Mouse (Mus musculus) liver, embryonic 14.5 days (tissue): ENCODE measurements around the gene Uba1. TPM values are rescaled to one million over a fixed set of nuclear protein-coding genes. Genes with fewer than 3 reads are reported as not detected.
A peak's percentile ranks its signal among the peaks of the same experiment; 100 is the strongest.

ENCODE experiments used
- ATAC-seq: fragments of 200-750 bp; cut with Nextera tagmentation; 2 replicates; pipeline ENCODE4 v1.8.0; 2017; ENCODE audit warnings: moderate number of reproducible peaks, mild to moderate bottlenecking, moderate library complexity; ENCODE audit not compliant: insufficient read depth
- DNase-seq, 3 experiments: peaks; one replicate each; pipeline ENCODE4 v3.0.0-alpha.2; 2012 to 2013; ENCODE audit warnings: low read depth in 3 of 3, low spot score in 3 of 3
- H3K27ac ChIP-seq: fragments of 300-500 bp; sonication (generic); 2 replicates; pipeline ENCODE4 v1.5.1; 2014; ENCODE audit warnings: moderate library complexity, mild to moderate bottlenecking, control low read depth, inconsistent platforms
- H3K27me3 ChIP-seq: fragments of 300-500 bp; sonication (generic); 2 replicates; pipeline ENCODE4 v1.6.1; 2014; ENCODE audit warnings: mild to moderate bottlenecking, low read length, moderate library complexity; ENCODE audit not compliant: control insufficient read depth, insufficient read depth
- H3K36me3 ChIP-seq: fragments of 300-500 bp; sonication (generic); replicated peaks from 2 replicates; pipeline ENCODE4 v1.6.1; 2014; ENCODE audit warnings: low read depth; ENCODE audit not compliant: control insufficient read depth, insufficient read depth
- H3K4me1 ChIP-seq, 2 experiments: fragments of 200-500 bp in 1 of 2; fragments of 300-500 bp in 1 of 2; sonication (generic) in 1 of 2; replicated peaks; 2 replicates each; pipeline ENCODE4 v1.6.1; 2012 to 2014; ENCODE audit warnings: antibody characterized with exemption in 1 of 2, inconsistent platforms in 1 of 2, low read length in 1 of 2; ENCODE audit not compliant: control insufficient read depth in 2 of 2, insufficient read depth in 2 of 2
- H3K4me2 ChIP-seq: fragments of 300-500 bp; sonication (generic); 2 replicates; pipeline ENCODE4 v1.6.1; 2014; ENCODE audit warnings: low read depth, mild to moderate bottlenecking, control low read depth, moderate library complexity
- H3K4me3 ChIP-seq, 2 experiments: fragments of 200-500 bp in 1 of 2; fragments of 300-500 bp in 1 of 2; sonication (generic) in 1 of 2; 2 replicates each; pipeline ENCODE4 v1.5.1; 2012 to 2014; ENCODE audit warnings: low read depth in 2 of 2, low read length in 2 of 2, mild to moderate bottlenecking in 2 of 2, control low read depth in 1 of 2, inconsistent platforms in 1 of 2, moderate library complexity in 1 of 2; ENCODE audit not compliant: insufficient read depth in 1 of 2
- H3K9ac ChIP-seq: fragments of 300-500 bp; sonication (generic); replicated peaks from 2 replicates; pipeline ENCODE4 v1.6.1; 2014; ENCODE audit warnings: mild to moderate bottlenecking, control low read depth, moderate library complexity
- H3K9me3 ChIP-seq: fragments of 300-500 bp; sonication (generic); 2 replicates; pipeline ENCODE4 v1.6.1; 2016; ENCODE audit warnings: low read length, mixed read lengths; ENCODE audit not compliant: control insufficient read depth
- CTCF ChIP-seq: IDR thresholded peaks from 2 replicates; pipeline ENCODE4 v1.5.1; 2016; ENCODE audit warnings: antibody characterized with exemption, low read depth, control low read depth
- EP300 ChIP-seq: IDR thresholded peaks from 2 replicates; pipeline ENCODE4 v1.6.1; 2016; ENCODE audit warnings: antibody characterized with exemption, low read depth
- WGBS: fragments of 180-500 bp; shearing (Covaris S2); extraction: QIAGEN DNeasy Blood & Tissue Kit; methylation state at CpG from one replicate; pipeline ENCODE4 v1.1.7; 2014; ENCODE audit not compliant: insufficient replicate concordance; 5-methylcytosine and 5-hydroxymethylcytosine counted together
- polyA plus RNA-seq, 2 experiments: library from polyadenylated mRNA; depleted of rRNA in 1 of 2; stranded (reverse) in 1 of 2; unstranded in 1 of 2; fragments of >200 nt; fragmentation: Nextera tagmentation in 1 of 2; extraction: Ambion mirVana in 1 of 2; gene quantifications; 2 replicates each; pipeline versions ENCODE4 v1.2.1 to v1.2.3; 2012 to 2014

Gene Uba1
- polyA plus RNA-seq, 2 experiments, result 70.7 to 93.8 TPM

GRCm38 (mm10) chrX:20662716-20663443 is 4.8 kb downstream of the Uba1 start:
- ATAC-seq, result peak; percentile 83
- peaks cover 0 to 2% of the 10 kb centered on the region in 2 experiments; a peak in 1 of 4 replicates for H3K4me1 ChIP-seq
- H3K4me2 ChIP-seq, result peak overlapping the region; percentile 81
- H3K27ac ChIP-seq, result peak overlapping the region; percentile 63
- H3K36me3 ChIP-seq, result peaks cover 2% of the 10 kb centered on the region; the same call in 1 of the 2 replicates
- no peaks in the 10 kb centered on the region for H3K9me3 ChIP-seq
- peak; percentile 67 for TF ChIP-seq CTCF
- TF ChIP-seq EP300, result no peak
- peak overlapping the region; percentile 81 for H3K9ac ChIP-seq
- H3K27me3 ChIP-seq, result no peaks in the 10 kb centered on the region
- peak; percentile 79 to 88 (median 84) for DNase-seq
- WGBS, result 4% methylated on average over 25 of the region's 28 CpGs
- peak overlapping the region; percentile 79 to 94 for H3K4me3 ChIP-seq

- H3K9ac ChIP-seq, result peak overlapping the region; percentile 81
- 8% methylated on average over 9 of the region's 9 CpGs for WGBS
- no peaks in the 10 kb centered on the region for H3K9me3 ChIP-seq
- peak in 1 of 3 experiments; percentile 10 for DNase-seq
- peaks cover 0 to 2% of the 10 kb centered on the region in 2 experiments; a peak in 1 of 4 replicates for H3K4me1 ChIP-seq
- peak overlapping the region; percentile 79 to 94 for H3K4me3 ChIP-seq
- H3K36me3 ChIP-seq, result peaks cover 2% of the 10 kb centered on the region
- no peaks in the 10 kb centered on the region for H3K27me3 ChIP-seq
- TF ChIP-seq CTCF (no peak), EP300 (no peak)
- H3K27ac ChIP-seq, result peak overlapping the region; percentile 63
- peak; percentile 11; the same call in 1 of the 2 replicates for ATAC-seq
- H3K4me2 ChIP-seq, result peak overlapping the region; percentile 81
These were observed 5.3 kb downstream of the Uba1 start for GRCm38 (mm10) chrX:20663444-20663790.

- peak within 1 kb of the TSS; percentile 92 to 93 for H3K4me3 ChIP-seq
- H3K4me1 ChIP-seq, result peaks cover 0 to 8% of the 10 kb centered on the region in 2 experiments; a peak in 2 of 4 replicates
- peak within 1 kb of the TSS; percentile 81 for H3K4me2 ChIP-seq
- peak; percentile 86 to 88 (median 87) for DNase-seq
- 12% methylated on average over 16 of the region's 16 CpGs for WGBS
- no peak for TF ChIP-seq EP300
- no peak for TF ChIP-seq CTCF
- no peaks in the 10 kb centered on the region for H3K27me3 ChIP-seq
- H3K36me3 ChIP-seq, result peaks cover 6% of the 10 kb centered on the region
- peak; percentile 92 for ATAC-seq
- peak within 1 kb of the TSS; percentile 93 for H3K9ac ChIP-seq
- H3K9me3 ChIP-seq, result no peaks in the 10 kb centered on the region
- H3K27ac ChIP-seq, result peak within 1 kb of the TSS; percentile 91
These were observed 29.5 kb downstream of the Uba1 start, which contains the start of gene Cdk16 for GRCm38 (mm10) chrX:20687519-20688067. Gene Cdk16, plus strand, starts transcription at chrX:20687954.

GRCm38 (mm10) chrX:20688068-20688547 is 30.0 kb downstream of the Uba1 start:
- H3K36me3 ChIP-seq, result peaks cover 2% of the 10 kb centered on the region
- peak; percentile 90 for ATAC-seq
- peak overlapping the region; percentile 93 for H3K9ac ChIP-seq
- no peaks in the 10 kb centered on the region for H3K9me3 ChIP-seq
- peaks cover 0 to 8% of the 10 kb centered on the region in 2 experiments; a peak in 2 of 4 replicates for H3K4me1 ChIP-seq
- H3K27me3 ChIP-seq, result no peaks in the 10 kb centered on the region
- peak overlapping the region; percentile 92 to 93 for H3K4me3 ChIP-seq
- no peak for TF ChIP-seq CTCF
- no peak for TF ChIP-seq EP300
- H3K4me2 ChIP-seq, result peak overlapping the region; percentile 81
- peak; percentile 63 to 66 (median 64) for DNase-seq
- H3K27ac ChIP-seq, result peak overlapping the region; percentile 91
- WGBS, result 13% methylated on average over 33 of the region's 33 CpGs

GRCm38 (mm10) chrX:20688615-20689014 is 30.5 kb downstream of the Uba1 start:
- peak overlapping the region; percentile 91 for H3K27ac ChIP-seq
- WGBS, result 9% methylated on average over 23 of the region's 35 CpGs
- ATAC-seq (peak; percentile 44; the same call in 1 of the 2 replicates), DNase-seq (peak in 2 of 3 experiments; percentile 36 to 43)
- H3K4me1 ChIP-seq, result peaks cover 0 to 8% of the 10 kb centered on the region in 2 experiments; a peak in 2 of 4 replicates
- no peaks in the 10 kb centered on the region for H3K27me3 ChIP-seq
- H3K9me3 ChIP-seq, result no peaks in the 10 kb centered on the region
- H3K4me2 ChIP-seq, result peak overlapping the region; percentile 81
- peak overlapping the region; percentile 93 for H3K9ac ChIP-seq
- H3K4me3 ChIP-seq, result peak overlapping the region; percentile 92 to 93
- H3K36me3 ChIP-seq, result peaks cover 3% of the 10 kb centered on the region
- TF ChIP-seq EP300, result no peak
- peak; percentile 43 for TF ChIP-seq CTCF
